Mouse (Mus musculus): ENCODE results near the gene Gp1bb.

DNA sequence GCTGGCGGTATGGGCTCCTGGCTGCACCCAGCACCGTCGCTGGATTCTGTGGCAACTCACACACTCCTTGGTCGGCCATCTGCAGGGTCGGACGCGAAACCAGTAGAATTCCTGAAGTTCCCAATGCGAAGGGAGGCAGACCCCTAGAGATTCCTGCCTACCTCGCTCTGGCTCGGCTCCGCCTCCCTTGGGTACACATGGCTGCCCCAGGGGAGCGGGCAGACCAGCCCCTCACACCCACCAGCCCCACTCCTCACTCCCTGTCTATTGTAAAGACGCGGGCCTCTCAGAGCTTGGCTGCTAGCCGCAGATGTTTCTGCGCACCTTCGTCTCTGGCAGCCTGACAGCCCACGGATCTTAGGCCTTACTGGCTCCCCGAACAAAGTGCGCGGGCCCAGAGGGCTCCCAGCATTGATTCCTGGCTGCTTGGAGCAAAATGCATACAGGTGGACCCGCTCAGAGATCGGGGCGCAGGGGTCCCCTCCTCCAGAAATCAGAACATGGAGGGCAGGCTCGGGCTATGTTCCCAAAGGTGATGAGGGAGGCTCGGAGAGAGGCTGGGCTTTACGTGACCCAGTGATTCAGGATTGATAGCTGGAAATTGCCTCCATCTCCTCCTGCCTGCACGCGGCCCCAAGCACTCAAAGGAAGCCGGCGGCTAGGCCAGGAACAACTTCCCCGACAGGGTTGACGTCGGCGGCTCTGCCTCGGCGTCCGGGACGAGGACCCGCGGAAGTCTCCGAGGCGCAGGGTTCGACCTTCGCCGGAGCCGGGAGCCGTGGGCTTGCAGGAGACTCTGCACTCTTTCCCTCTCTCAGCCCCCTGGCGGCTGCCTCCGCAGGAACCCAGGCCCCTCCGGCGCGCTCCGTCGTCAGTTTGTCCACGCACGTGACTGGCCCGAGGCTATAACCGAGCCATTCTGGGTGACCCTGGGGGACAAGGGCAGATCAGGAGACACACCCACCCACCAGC, 30.9 kb downstream of the Gp1bb start:
- TF ChIP-seq CTCF (IDR thresholded peaks at IDR 0.05; ENCODE audit: control insufficient read depth, insufficient read depth, low read length) = no peak
- TF ChIP-seq POLR2A (IDR thresholded peaks at IDR 0.05; ENCODE audit: borderline replicate concordance, control insufficient read depth, low read depth, low read length) = no peak

All from bone marrow, adult 2 months (tissue).